Mouse (Mus musculus) myocyte (in vitro differentiated cells): Measurements from ENCODE around the gene Mast4. TPM values are rescaled to one million over a fixed set of nuclear protein-coding genes. Genes with fewer than 3 reads are reported as not detected.

Source experiments
- H3K27me3 ChIP-seq: one replicate; pipeline ENCODE4 v1.6.1; 2011; ENCODE audit not compliant: control insufficient read depth, insufficient read depth, insufficient read length
- H3K36me3 ChIP-seq: one replicate; pipeline ENCODE4 v1.6.1; 2011; ENCODE audit not compliant: control insufficient read depth, insufficient read depth
- H3K4me2 ChIP-seq: one replicate; pipeline ENCODE4 v1.6.1; 2011; ENCODE audit warnings: low read depth, control low read depth
- H3K4me3 ChIP-seq: one replicate; pipeline ENCODE4 v1.5.1; 2011; ENCODE audit warnings: mild to moderate bottlenecking, control low read depth, moderate library complexity
- H3K79me2 ChIP-seq: one replicate; pipeline ENCODE4 v1.6.1; 2011; ENCODE audit not compliant: control insufficient read depth, insufficient read depth
- H3ac ChIP-seq: one replicate; pipeline ENCODE4 v1.6.1; 2011; ENCODE audit not compliant: control insufficient read depth, insufficient read length
- CEBPB ChIP-seq: IDR thresholded peaks from 2 replicates; pipeline ENCODE4 v1.6.1; 2011; ENCODE audit warnings: mild to moderate bottlenecking, moderate library complexity; ENCODE audit not compliant: poor library complexity, insufficient read depth, severe bottlenecking
- E2F4 ChIP-seq: IDR thresholded peaks from one replicate; pipeline ENCODE4 v1.6.1; 2011; ENCODE audit warnings: mild to moderate bottlenecking, control low read depth, moderate library complexity; ENCODE audit not compliant: insufficient read depth
- MAX ChIP-seq: IDR thresholded peaks from one replicate; pipeline ENCODE4 v1.6.1; 2011; ENCODE audit warnings: low read depth, mild to moderate bottlenecking, control low read depth
- MYOD1 ChIP-seq, 3 experiments: IDR thresholded peaks; one replicate each; pipeline ENCODE4 v1.6.1; 2011; ENCODE audit warnings: control low read depth in 2 of 3, low read depth in 2 of 3, mild to moderate bottlenecking in 2 of 3, moderate library complexity in 1 of 3; ENCODE audit not compliant: insufficient read length in 2 of 3, control insufficient read depth in 1 of 3
- MYOG ChIP-seq, 3 experiments: IDR thresholded peaks; one replicate each; pipeline ENCODE4 v1.6.1; 2011; ENCODE audit warnings: control low read depth in 2 of 3, low read depth in 2 of 3, mild to moderate bottlenecking in 2 of 3; ENCODE audit not compliant: insufficient read length in 2 of 3, control insufficient read depth in 1 of 3, insufficient read depth in 1 of 3
- POLR2A ChIP-seq: IDR thresholded peaks from one replicate; pipeline ENCODE4 v1.6.1; 2011; ENCODE audit warnings: low read depth, mild to moderate bottlenecking, control low read depth, moderate library complexity; ENCODE audit not compliant: insufficient read length
- POLR2AphosphoS2 ChIP-seq: IDR thresholded peaks from one replicate; pipeline ENCODE4 v1.6.1; 2011; ENCODE audit warnings: low read depth, control low read depth; ENCODE audit not compliant: insufficient read length
- REST ChIP-seq: IDR thresholded peaks from one replicate; pipeline ENCODE4 v1.6.1; 2011; ENCODE audit warnings: mild to moderate bottlenecking, control low read depth, moderate library complexity; ENCODE audit not compliant: insufficient read depth, insufficient read length
- SRF ChIP-seq: IDR thresholded peaks from one replicate; pipeline ENCODE4 v1.6.1; 2011; ENCODE audit warnings: low read depth; ENCODE audit not compliant: control insufficient read depth, insufficient read length
- TCF12 ChIP-seq: IDR thresholded peaks from one replicate; pipeline ENCODE4 v1.6.1; 2011; ENCODE audit warnings: mild to moderate bottlenecking, control low read depth; ENCODE audit not compliant: poor library complexity, insufficient read depth, severe bottlenecking
- TCF3 ChIP-seq: IDR thresholded peaks from one replicate; pipeline ENCODE4 v1.6.1; 2011; ENCODE audit warnings: low read depth, control low read depth; ENCODE audit not compliant: insufficient read length
- USF1 ChIP-seq: IDR thresholded peaks from one replicate; pipeline ENCODE4 v1.6.1; 2011; ENCODE audit warnings: low read depth, mild to moderate bottlenecking, control low read depth, moderate library complexity
- polyA plus RNA-seq: library from polyadenylated mRNA; unstranded; fragments of >200 nt; fragmentation: generic; extraction: Trizol; gene quantifications from one replicate; pipeline ENCODE4 v1.2.1, GENCODE M21; 2012; ENCODE audit warnings: missing spikeins

Mast4 gene
- polyA plus RNA-seq, 1 experiment = 15.0 TPM

DNA sequence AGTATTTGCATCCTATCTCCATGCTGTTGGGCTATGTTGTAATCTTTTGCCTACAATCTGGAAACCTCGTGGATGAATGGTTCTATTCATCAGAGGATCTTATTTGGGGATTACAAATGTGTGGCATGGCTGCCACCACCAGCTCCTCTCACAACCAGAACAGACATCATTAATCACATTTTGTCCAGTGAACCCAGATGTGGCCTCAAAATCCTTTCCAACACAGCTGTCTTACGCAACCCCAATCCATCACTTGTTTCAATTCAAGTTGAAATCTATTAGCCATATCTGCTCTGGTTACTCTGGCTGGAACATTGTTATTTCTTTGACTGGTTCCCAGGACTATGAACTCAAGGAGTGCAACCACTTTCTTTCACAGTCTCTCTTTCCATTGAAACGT, 20.4 kb upstream of the Mast4 start:
- H3K36me3 ChIP-seq = no peaks in the 10 kb centered on the region
- no peak overlapping the region for H3K4me3 ChIP-seq
- TF ChIP-seq TCF12 (no peak), POLR2AphosphoS2 (no peak), E2F4 (no peak), CEBPB (peak; percentile 57; the same call in 1 of the 2 replicates)
- no peaks in the 10 kb centered on the region for H3K79me2 ChIP-seq
- H3K4me2 ChIP-seq = no peak overlapping the region
- H3ac ChIP-seq = no peak overlapping the region
- no peaks in the 10 kb centered on the region for H3K27me3 ChIP-seq

DNA sequence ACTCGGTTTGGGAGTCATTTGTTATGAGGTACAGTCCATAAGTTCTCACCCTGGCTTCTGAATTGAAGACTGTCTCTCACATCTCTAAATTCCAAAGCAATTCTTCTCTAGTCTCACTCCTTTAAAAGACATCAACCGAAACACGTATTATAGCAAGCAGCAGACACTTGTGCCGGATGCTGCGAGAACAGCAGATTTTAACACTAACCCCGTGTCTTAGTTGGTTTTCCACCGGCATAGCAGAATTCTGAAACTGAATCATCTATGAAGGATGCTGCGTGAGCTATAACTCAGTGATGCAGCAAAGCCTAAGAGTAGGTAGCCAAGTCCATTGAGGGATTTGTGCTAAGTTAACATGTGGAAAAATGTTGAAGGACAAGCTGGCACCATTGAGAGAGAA, 10.5 kb upstream of the Mast4 start:
- Histone ChIP-seq H3K4me2 (no peak overlapping the region), H3K27me3 (no peaks in the 10 kb centered on the region), H3ac (no peak overlapping the region), H3K79me2 (no peaks in the 10 kb centered on the region), H3K4me3 (no peak overlapping the region), H3K36me3 (no peaks in the 10 kb centered on the region)
- TF ChIP-seq POLR2AphosphoS2 (no peak), SRF (no peak), MAX (no peak)

DNA sequence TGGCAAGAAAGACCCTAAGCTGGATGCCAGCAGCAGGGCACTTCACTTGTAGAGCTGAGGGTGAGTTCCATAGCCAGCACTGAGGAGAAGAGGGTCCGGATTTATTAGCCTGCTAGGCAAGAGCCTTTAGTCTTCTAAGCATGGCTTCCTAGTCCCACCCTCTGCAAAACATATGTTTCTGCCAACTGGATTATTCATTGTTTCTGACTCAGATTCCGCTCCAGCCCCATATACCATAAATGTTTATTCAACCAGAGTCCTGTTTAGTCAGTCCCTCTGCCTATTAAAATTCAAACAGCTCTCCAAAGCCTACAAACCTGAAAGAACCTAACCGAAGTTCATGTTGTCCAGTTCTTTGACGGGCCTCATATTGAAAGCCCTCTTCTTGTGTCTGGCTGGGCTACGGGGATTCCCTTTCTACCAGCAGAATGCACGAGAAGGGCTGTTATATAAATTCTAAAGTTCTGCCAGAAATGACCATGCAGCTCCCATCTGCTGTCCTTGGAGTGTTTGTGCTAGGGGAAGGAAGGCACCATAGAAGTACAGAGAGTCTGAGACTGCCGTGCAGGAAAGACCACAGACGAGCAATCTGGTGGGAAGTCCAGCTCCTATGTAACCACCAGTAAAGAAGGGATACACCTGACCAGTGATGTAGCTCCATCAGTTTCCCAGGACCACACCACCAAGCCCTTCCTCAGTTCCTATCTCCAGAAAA, 9.9 kb upstream of the Mast4 start:
- Histone ChIP-seq H3K79me2 (no peaks in the 10 kb centered on the region), H3K4me3 (no peak overlapping the region), H3ac (no peak overlapping the region), H3K4me2 (no peak overlapping the region), H3K36me3 (no peaks in the 10 kb centered on the region), H3K27me3 (no peaks in the 10 kb centered on the region)
- TF ChIP-seq POLR2AphosphoS2 (no peak), POLR2A (no peak)

DNA sequence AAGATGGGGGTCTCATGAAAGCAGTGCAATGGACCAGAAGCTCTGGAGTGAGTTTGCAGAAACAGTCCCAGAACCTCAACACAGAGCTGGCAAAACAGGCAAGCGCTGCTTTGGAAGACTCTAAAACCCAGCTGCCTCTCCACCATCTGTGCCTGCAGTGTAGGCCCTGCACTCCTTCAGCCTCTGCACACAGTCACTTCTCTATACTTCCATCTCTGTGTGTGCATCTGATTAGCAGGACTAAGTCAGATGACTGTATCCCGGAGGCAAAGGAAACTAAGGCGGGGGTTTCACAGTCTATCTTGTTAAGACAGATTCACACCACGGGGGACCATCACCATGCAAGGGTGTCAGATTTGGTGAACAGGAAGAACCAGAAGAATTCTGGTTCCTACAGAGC, 6.7 kb upstream of the Mast4 start:
- TF ChIP-seq E2F4 = no peak
- H3K79me2 ChIP-seq = no peaks in the 10 kb centered on the region
- no peaks in the 10 kb centered on the region for H3K36me3 ChIP-seq
- H3K4me3 ChIP-seq = no peak overlapping the region
- H3ac ChIP-seq = no peak overlapping the region
- H3K4me2 ChIP-seq = no peak overlapping the region
- H3K27me3 ChIP-seq = no peaks in the 10 kb centered on the region

DNA sequence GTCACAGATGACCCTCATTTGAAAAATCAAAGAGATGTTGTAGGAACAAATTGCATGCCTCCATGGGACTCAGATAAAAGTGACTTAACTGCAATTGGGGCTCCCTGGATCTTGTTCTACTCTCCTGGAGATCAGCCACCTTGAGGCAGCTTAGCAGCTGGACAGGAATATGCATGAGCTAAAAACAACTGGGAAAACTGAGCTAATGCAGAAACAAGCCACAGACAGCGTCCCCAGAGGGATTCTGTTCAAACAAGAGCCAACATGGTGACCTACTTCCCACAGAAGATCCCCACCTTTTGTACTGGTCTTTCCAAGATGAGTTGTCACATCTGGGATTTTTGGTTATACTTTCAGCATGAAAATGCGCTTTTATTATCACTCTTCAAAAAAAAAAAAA, 4.3 kb upstream of the Mast4 start:
- Histone ChIP-seq H3K79me2 (peaks cover 2% of the 10 kb centered on the region), H3K4me2 (no peak overlapping the region), H3K27me3 (no peaks in the 10 kb centered on the region), H3K36me3 (no peaks in the 10 kb centered on the region), H3ac (no peak overlapping the region), H3K4me3 (no peak overlapping the region)
- no peak for TF ChIP-seq CEBPB
- no peak for TF ChIP-seq MYOD1 (IDR thresholded peaks at IDR 0.05; ENCODE audit: control insufficient read depth in 1 of 3, insufficient read length in 2 of 3, low read depth in 2 of 3)
- TF ChIP-seq USF1 = no peak
- no peak for TF ChIP-seq MYOG (IDR thresholded peaks at IDR 0.05; ENCODE audit: control insufficient read depth in 1 of 3, insufficient read depth in 1 of 3, insufficient read length in 2 of 3, low read depth in 2 of 3)
- no peak for TF ChIP-seq POLR2A
- TF ChIP-seq TCF3 = no peak
- no peak for TF ChIP-seq TCF12
- no peak for TF ChIP-seq POLR2AphosphoS2
- TF ChIP-seq REST = no peak
- TF ChIP-seq SRF = no peak
- TF ChIP-seq MAX = no peak
- no peak for TF ChIP-seq E2F4

DNA sequence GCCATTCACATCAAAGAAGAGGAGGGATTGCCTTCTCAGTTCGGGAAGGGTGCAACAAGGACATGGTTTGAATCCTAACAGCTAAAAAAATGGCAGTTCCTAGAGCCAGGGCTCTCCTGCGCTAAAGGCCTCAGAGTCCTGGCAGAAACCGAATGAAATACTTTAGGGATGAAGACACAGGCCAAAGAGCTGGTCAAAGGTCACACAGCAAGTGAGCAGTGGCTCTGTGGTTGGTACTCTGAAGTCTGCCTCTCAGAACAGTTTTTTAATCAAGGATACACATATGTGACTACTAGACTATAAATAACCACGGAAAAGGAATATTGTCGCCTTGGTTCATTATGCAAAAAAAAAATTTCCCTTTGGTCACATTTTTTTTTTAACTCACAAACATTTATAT, 1.9 kb upstream of the Mast4 start:
- H3ac ChIP-seq = no peak overlapping the region
- no peak for TF ChIP-seq MAX
- no peak for TF ChIP-seq SRF
- no peak for TF ChIP-seq TCF3
- no peak for TF ChIP-seq REST
- TF ChIP-seq TCF12 = no peak
- no peak for TF ChIP-seq USF1
- no peak for TF ChIP-seq MYOG (IDR thresholded peaks at IDR 0.05; ENCODE audit: control insufficient read depth in 1 of 3, insufficient read depth in 1 of 3, insufficient read length in 2 of 3, low read depth in 2 of 3)
- no peak for TF ChIP-seq POLR2A
- no peak for TF ChIP-seq MYOD1 (IDR thresholded peaks at IDR 0.05; ENCODE audit: control insufficient read depth in 1 of 3, insufficient read length in 2 of 3, low read depth in 2 of 3)
- TF ChIP-seq E2F4 = no peak
- TF ChIP-seq POLR2AphosphoS2 = no peak
- TF ChIP-seq CEBPB = no peak
- peaks cover 4% of the 10 kb centered on the region for H3K36me3 ChIP-seq
- peaks cover 26% of the 10 kb centered on the region for H3K79me2 ChIP-seq
- no peak overlapping the region for H3K4me2 ChIP-seq
- no peaks in the 10 kb centered on the region for H3K27me3 ChIP-seq
- H3K4me3 ChIP-seq = no peak overlapping the region
